Mouse (Mus musculus) liver, embryonic 18 days (tissue): ENCODE data around the gene Gm14409. TPM values are rescaled to one million over a fixed set of nuclear protein-coding genes. Genes with fewer than 3 reads are reported as not detected.

Experiments
- polyA plus RNA-seq: library from polyadenylated mRNA; depleted of rRNA; stranded (reverse); fragments of >200 nt; gene quantifications from 2 replicates; pipeline ENCODE4 v1.2.3, GENCODE M21; 2012; rRNA removed

The Gm14409 gene
- not detected in 2 replicates for polyA plus RNA-seq

DNA sequence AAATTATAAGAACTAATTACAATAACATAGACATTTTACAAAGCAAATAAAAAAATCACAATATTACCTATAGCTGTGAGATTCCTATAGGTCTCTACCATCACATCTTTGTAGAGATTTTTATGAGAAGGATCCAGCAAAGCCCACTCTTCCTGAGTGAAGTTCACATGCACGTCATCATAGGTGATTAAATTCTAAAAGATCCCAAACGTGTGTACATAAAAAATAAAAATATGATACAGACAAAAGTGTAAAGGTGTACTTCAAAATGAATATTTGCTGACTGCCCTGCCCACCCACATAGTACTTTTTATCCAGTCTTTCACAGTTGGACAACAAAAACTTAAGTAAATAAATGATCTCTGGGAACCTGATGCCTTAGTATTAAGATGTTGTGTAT lies at the start of gene Gm14409:
Gene Gm14409, minus strand, starts transcription at position 101 of the 400 bp plus-strand sequence.

Other genes with a start within 250 kb of the Gm14409 start
- 0.05 TPM in 1 of 2 replicates, not detected in the other for gene Gm14401, start 192.7 kb downstream of the Gm14409 start, polyA plus RNA-seq
- gene Gm14410, start 60.6 kb downstream of the Gm14409 start, polyA plus RNA-seq = 4.0 and 4.4 TPM in 2 replicates
- 0.03 and 0.04 TPM in 2 replicates for gene Gm14412, start 57.3 kb upstream of the Gm14409 start, polyA plus RNA-seq
- gene Gm14418, start 131.3 kb upstream of the Gm14409 start, polyA plus RNA-seq = 1.1 and 1.2 TPM in 2 replicates
- gene Zfp970, start 197.7 kb upstream of the Gm14409 start, polyA plus RNA-seq = 5.1 and 6.9 TPM in 2 replicates
- 1.5 and 1.9 TPM in 2 replicates for gene Gm14403, start 231.2 kb upstream of the Gm14409 start, polyA plus RNA-seq